Mouse (Mus musculus) liver, embryonic 14.5 days (tissue): ENCODE measurements at regions not wholly inside any gene's neighbourhood (a gene's known extent, or its start where the extent isn't known, plus 50 kb on each side); places are given as distances from the start of the nearest gene placed in this dataset.

Experiments used
- CTCF ChIP-seq: IDR thresholded peaks from 2 replicates; pipeline ENCODE4 v1.5.1; 2016; ENCODE audit warnings: antibody characterized with exemption, low read depth, control low read depth
- EP300 ChIP-seq: IDR thresholded peaks from 2 replicates; pipeline ENCODE4 v1.6.1; 2016; ENCODE audit warnings: antibody characterized with exemption, low read depth

DNA sequence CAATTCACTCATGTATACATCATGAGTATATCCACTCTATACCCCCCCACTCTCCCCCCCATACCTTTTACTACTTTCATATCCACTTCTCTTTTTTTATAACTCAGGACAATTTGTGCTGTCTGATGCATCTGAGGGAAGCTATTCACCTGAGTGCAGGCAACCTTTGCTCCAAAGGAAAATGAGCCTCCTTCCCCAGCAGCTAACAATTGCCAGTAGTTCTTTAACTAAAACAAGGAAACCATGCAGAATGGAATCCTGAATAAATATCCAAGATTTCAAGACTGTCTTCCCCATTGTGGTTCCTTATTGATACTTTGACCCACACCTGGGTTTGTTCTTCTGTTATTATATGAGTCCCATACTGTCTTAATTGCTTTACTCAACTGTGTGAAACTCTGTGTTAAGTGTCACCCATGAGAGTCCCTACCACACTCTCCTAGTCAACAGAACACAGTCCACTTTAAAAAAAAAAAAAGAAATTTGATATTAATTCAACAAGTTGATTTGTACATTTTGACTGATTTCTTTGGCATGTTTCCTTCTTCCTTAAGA, 62.3 kb upstream of the D7Ertd443e start:
- TF ChIP-seq CTCF (no peak), EP300 (no peak)
